Mouse (Mus musculus) heart, adult 11 months (tissue): ENCODE data around the gene Dynlt1a.
A peak's percentile ranks its signal among the peaks of the same experiment; 100 is the strongest.
"Not testable (repeated sequence)": the region's sequence is repeated elsewhere in the genome, so short reads cannot be mapped to it uniquely, and the experiment has no call there.

Source experiments
- DNase-seq: peaks from one replicate; pipeline ENCODE4 v3.0.0; 2022

Gene Dynlt1a

DNA sequence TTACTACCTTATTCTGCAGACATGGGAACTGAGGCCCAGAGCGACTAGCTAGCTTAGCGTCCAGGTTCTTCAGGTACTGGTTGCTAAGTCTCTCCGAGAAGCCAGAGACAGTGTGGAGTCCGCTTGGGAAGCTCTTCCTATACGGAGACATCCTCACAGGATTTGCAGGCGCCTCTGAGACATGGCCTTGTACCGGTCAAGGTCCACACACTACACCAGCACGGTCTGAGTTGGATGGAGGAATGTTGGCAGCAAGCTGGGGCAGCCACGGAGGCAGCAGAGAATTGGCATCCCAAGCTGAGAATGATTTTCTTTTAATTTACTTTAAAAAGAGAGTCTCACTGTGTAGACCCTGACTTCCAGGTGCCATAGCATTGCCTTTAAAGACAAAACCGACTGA lies 34.2 kb downstream of the Dynlt1a start:
- not testable (repeated sequence) for DNase-seq

DNA sequence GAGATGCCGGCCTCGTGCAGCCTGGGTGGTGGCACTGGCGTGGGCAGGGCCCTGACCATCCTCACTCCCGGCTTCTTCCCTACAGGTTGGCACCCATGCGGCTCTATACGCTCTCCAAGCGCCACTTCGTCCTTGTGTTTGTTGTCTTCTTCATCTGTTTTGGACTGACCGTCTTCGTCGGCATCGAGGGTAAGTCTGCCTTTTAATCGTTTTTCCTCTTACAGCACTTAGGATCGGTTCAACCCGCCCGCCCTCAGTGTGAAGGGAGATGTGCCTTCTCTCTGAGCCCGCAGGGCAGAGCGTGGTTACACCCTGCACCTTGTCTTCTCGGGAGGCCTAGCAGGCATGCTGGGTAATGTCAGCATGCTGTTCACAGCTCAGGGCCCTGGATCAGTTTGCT lies 36.8 kb downstream of the Dynlt1a start:
- DNase-seq: peak; percentile 78

DNA sequence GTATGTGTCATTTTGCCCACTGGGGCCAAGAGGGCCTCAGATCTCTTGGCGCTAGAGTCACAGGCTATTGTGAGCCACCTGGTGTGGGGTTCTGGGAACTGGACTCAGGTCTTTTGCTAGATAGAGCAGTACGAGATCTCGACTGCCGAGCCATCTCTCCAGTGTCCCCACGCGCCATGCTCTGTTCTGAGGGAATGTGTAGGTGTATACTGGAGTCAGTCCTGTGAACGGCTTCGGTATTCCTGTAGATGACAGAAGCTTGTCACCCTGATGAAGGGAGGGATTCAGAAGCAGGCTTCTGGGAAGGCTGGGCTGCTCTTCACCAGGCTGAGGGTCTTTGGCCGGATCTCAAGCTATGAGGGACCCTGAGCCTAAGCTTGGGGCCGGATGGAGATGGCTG lies 37.5 kb downstream of the Dynlt1a start:
- DNase-seq: peak; percentile 78

DNA sequence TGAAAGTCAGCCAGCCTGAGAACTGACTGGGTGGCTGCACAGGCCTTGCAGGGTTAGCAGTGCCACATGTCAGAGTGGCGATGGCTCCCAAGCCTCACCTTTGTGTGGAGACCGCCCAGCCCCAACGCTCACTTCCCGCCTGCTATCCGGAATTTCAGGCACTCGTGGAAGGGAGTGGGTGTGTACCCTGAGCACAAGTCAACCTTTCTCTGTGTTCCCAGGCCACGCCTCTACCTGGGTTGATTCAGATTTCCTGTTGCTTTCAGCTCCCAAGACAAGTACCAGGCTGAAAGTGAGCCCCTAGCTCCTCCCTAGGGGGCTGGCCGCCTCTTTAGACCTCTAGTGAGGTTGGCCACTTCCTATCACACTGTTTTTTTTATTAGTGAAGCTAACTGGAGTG lies 38.1 kb downstream of the Dynlt1a start:
- not testable (repeated sequence) for DNase-seq

DNA sequence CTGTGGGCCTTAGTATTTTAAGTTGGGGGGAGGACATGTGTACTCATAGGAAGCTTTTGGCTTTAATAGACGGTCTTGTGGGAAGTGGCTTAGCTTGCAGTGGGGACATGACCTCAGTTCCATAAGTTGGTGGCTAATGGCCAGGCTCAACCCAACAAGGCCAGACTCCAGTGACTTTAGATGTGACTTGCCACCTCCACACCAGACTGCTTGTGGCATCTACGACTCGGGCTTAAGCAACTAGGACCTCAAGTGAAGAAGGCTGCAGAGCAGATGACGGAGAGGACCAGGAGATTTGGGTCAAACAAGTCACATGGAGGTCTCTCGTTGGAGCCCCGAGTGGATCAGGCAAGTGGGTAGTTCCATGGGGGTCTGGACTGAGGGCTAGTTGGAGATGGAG lies 42.6 kb downstream of the Dynlt1a start:
- peak; percentile 93 for DNase-seq

DNA sequence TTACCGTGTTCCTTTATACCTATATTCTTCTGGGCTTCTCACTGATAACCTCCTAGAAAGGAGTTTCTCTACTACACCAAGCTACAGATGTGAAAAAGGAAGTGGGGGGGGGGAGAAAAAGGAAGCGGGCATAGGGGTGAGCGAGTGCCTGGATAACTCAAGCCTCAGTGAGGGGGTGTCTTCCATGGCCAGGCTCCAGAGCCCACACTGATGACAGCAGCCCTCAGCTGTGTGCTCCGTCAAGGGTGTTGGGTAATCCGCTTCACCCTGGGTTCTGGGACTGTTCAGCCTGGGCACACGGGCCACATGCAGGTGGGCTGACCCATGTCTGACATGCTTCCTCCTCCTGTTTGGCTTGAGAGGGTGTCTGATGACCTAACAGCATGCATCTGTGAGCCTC lies 45.3 kb downstream of the Dynlt1a start:
- peak; percentile 79 for DNase-seq

DNA sequence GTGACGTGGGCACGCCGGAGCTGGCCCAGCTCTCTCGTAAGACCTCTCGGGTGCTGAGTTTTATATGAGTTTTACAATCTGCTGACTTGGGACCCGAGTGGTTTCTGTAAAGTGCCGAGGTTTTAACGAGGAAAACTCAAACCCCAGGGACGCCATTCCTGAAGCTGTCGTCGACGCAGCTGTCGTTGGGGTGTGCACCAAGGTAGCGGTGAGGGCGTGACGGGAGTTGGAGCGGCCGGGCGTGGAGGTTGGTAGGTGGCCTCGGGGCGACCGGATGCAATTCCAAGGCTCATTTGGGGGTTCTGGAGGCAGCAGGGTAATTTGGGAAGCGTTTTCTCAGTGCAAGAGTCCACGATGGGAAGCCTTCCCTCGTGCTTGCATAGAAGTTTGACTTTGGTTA lies 46.5 kb downstream of the Dynlt1a start:
- peak; percentile 76 for DNase-seq

DNA sequence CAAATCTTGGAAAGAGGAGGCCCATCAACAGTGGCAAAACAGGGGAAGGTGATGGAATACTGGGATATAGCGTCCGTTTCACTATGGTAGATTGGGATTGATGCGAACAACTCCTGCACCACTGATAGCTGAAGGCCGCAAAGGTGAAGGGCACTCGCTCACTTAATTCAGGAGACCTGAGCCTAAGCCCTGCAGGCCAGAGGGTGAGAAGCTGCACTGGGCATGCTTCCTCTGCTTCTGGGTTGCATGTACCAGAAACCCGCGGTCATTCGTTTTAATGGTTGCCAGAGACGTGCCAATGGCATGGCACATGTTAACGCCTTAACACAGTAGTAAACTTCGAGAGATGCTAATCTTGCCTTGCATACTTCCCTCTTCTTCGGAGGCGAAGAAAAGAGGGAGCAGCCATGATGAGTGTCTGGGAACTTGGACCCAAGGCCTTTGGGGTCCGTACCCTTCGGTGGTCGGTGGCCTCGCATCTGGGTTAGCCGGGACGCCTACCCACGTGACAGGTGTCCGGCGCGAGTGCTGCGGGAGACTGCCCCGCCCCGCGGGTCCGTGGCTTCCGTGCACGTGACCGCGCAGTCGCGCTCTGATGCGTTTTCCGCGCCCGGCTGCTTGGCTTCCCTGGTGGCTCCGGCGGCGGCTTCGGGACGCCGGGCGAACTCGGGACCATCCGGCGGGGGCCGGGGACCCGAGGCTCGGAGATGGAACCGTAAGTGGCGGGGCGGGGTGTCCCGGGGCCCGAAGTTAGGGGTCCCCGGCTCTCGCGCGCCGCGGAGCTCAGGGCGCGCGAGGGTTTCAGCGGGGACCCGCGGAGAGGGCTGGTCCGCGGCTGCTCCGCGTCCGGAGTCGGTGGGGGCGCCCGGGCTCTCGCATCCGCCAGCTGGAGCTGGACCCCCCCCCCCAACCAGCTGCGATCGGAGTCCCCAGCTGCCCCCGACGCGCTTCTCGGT lies 47.1 kb downstream of the Dynlt1a start:
- peak; percentile 97 for DNase-seq

DNA sequence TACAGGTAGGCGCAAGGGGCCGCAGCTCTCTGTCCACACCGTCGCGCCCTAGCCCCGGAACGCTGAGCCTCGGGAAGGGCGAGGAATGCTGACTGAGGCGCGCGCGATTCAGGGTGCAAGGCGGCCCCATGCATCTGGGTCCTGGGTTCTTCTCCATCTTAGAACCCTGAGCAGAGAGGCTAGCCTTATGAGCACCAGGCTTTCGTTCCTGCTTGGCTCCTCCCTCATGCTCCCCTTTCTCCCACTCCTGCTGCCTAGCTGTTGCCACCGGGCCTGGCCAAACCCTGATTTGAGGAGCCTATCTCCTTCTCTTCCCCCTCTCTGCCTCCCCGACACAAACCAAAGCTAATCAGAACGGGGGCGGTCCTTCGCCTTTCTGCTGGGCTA lies 60.2 kb downstream of the Dynlt1a start:
- peak; percentile 81 for DNase-seq

DNA sequence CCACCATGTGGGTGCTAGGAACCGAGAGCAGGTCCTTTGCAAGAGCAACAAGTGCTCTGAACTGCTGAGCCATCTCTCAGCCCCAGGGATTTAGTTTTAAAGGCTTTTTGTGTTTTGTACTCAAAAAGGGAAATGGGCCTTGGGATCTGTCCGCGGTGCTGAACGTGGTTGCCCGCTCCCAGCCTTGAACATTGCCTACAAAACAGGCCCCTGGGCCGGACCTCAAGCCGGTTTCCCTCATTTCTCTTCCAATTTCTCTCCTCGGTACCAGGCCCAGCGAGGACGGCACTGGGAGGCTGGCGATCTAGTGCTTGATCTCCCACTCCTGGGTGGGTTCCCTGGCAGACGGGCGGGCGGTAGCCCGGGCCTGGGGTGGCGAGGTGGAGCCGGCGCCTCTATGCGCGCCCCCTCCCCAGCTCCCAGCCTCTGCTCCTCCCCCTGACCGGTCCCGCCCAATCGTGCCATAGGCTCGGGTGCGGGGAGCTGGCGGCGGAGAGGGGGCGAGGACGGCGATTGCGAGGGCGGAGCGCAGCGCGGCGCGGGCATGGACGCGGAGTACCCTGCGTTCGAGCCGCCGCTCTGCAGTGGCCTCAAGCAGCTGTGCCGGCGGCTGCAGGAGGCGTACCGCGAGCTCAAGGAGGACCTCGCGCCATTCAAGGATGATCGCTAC lies 60.8 kb downstream of the Dynlt1a start, which contains the start of gene Tmem181a:
Tmem181a (plus strand) TSS at position 461 of the 670 bp plus-strand sequence.
- not testable (repeated sequence) for DNase-seq
